Comparison of ENCODE assay signal across 27 mouse cellular contexts in the genomic region with DNA sequence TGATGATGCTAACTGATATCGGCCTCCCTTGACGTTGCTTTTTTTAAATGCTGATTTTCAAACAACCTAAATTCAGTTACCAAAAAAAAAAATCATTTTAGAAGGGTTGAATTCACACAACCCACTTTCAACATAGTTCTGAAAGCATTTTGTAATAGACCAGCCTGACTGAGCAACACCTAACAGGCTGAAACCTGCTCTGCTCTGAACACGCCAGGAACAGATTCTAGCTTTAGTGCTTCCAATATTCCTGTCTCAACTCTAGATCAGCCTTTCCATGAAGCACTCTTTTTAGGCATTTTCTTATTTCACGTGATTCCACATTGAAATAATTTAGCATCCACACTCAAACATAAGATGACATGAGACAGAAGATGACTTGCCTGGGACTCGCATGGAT.
"Had no signal": no experiment of that assay in that cellular context is flagged by ENCODE, and none has a peak within 500 bp of the region (broad histone marks: within the 10 kb centered on the region; RNA-seq: fewer than 3 reads in every experiment).

No protein-coding gene starts in this region.

- H3K4me3 ChIP-seq: gastrocnemius, adult 2 months; heart, adult 2 months; heart, embryonic 13.5 days; heart, embryonic 15.5 days; hindbrain, embryonic 13.5 days; hindbrain, embryonic 15.5 days; kidney, embryonic 15.5 days; limb, embryonic 13.5 days; limb, embryonic 15.5 days; liver, embryonic 12.5 days had no signal

- H3K4me1 ChIP-seq: heart, embryonic 13.5 days; heart, embryonic 15.5 days; hindbrain, embryonic 13.5 days; hindbrain, embryonic 15.5 days; kidney, embryonic 15.5 days; limb, embryonic 13.5 days; limb, embryonic 15.5 days; liver, embryonic 12.5 days had no signal

- H3K27ac ChIP-seq: gastrocnemius, adult 2 months; heart, adult 2 months; heart, embryonic 13.5 days; heart, embryonic 15.5 days; hindbrain, embryonic 13.5 days; hindbrain, embryonic 15.5 days; hindbrain, postnatal 0 days; kidney, embryonic 15.5 days; kidney, postnatal 0 days; limb, embryonic 13.5 days; limb, embryonic 15.5 days; liver, embryonic 12.5 days; liver, embryonic 14.5 days had no signal

- DNase-seq: gastrocnemius, adult 2 months; gastrocnemius, postnatal 10 days; gastrocnemius, postnatal 25 days; heart, adult 11 months; heart, adult 2 months; heart, postnatal 14 days; heart, postnatal 36 days; kidney, adult 11 months; kidney, adult 2 months; kidney, adult 9 months; kidney, postnatal 14 days; kidney, postnatal 36 days; layer of hippocampus, adult 9-11 months; layer of hippocampus, postnatal 36 days; left cerebral cortex, postnatal 4 days had no signal

- ATAC-seq: hindbrain, postnatal 0 days; intestine, embryonic 16.5 days; liver, embryonic 12.5 days had no signal
